In the genomic region with DNA sequence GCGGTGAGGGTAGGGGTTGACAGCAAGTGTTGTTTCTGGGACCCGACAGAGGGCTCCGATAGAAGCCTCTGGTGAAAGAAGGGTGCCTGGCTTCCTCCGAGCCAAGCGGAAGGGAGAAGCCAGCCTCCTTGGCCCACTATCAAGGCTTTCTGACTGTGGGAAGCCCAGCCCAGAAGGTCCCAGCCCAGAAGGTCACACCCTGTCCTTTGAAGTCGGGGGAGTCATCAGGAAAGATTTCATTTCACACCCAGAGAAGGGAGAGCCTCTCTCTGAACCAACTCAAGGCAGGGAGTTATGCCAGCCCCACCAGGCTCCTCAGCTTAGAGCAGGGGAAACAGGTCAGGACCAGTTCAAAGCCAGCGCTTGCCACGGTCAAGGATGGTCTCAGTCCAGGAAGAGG, we compare ENCODE assay signal across 9 mouse cellular contexts.
DNase-seq lines count a peak whose midpoint lies in the region; ATAC-seq and TF ChIP-seq lines count a peak whose summit lies in the region.
"Had no signal": no experiment of that assay in that cellular context is flagged by ENCODE, and none has a peak within 500 bp of the region (broad histone marks: within the 10 kb centered on the region; RNA-seq: fewer than 3 reads in every experiment).

No protein-coding gene starts in this region.

- no peak for DNase-seq in layer of hippocampus, adult 2 months (ENCODE audit: low spot score in 2 of 2)
- DNase-seq in layer of hippocampus, postnatal 25 days (ENCODE audit: extremely low spot score in 1 of 2, low spot score in 1 of 2): no peak
- DNase-seq in kidney, adult 2 months: peak; percentile 81
- peak; percentile 81 for DNase-seq in skeletal muscle tissue, adult 2 months (ENCODE audit: low read depth, low spot score)
- no peak for DNase-seq in c-Kit-positive CD71-positive TER-119-positive erythroid progenitor cells, embryonic 14.5 days (ENCODE audit: low spot score)
- DNase-seq in right cerebral cortex, adult 18-20 months: no peak

- 54% methylated on average over 8 of the region's 8 CpGs for WGBS in kidney, adult 2 months
- WGBS in liver, embryonic 12.5 days (ENCODE audit: insufficient replicate concordance): 62% methylated on average over 8 of the region's 8 CpGs

- H3K9me3 ChIP-seq in liver, embryonic 12.5 days (replicated peaks): 0 out of 2 replicates have a peak, but pooled peaks cover 5% of the 10 kb centered on the region

- ATAC-seq in liver, embryonic 12.5 days: no peak
- ATAC-seq: Patski had no signal

- 0 out of 2 replicates have a peak, but pooled peaks cover 2% of the 10 kb centered on the region for H3K4me1 ChIP-seq in cortical plate, adult 2 months (ENCODE audit: control insufficient read depth, insufficient read depth, low read length)
- H3K4me1 ChIP-seq in kidney, adult 2 months (ENCODE audit: control insufficient read depth, insufficient read depth, low read length): no peaks in the 10 kb centered on the region
- H3K4me1 ChIP-seq in liver, embryonic 12.5 days: no peaks in the 10 kb centered on the region

- H3K27ac ChIP-seq in layer of hippocampus, adult 2 months: peak overlapping the region; percentile 80
- H3K27ac ChIP-seq in cortical plate, adult 2 months (ENCODE audit: insufficient read depth, low read length): peak overlapping the region; percentile 11
- H3K27ac ChIP-seq in kidney, adult 2 months (ENCODE audit: insufficient read depth, low read depth, low read length): peak overlapping the region; percentile 8; the same call in 1 of the 2 replicates
- no peak overlapping the region for H3K27ac ChIP-seq in liver, embryonic 12.5 days

- no peak for TF ChIP-seq CTCF in layer of hippocampus, adult 2 months (conservative IDR thresholded peaks at IDR 0.05)
- no peak for TF ChIP-seq CTCF in cortical plate, adult 2 months (IDR thresholded peaks at IDR 0.05; ENCODE audit: extremely low read depth, insufficient read depth, low read length)
- no peak for TF ChIP-seq CTCF in kidney, adult 2 months (conservative IDR thresholded peaks at IDR 0.05; ENCODE audit: insufficient read depth, insufficient read length, low read depth, low read length)

- no peak overlapping the region for H3K9ac ChIP-seq in liver, embryonic 12.5 days

- no peak overlapping the region for H3K4me2 ChIP-seq in liver, embryonic 12.5 days

- no peak overlapping the region for H3K4me3 ChIP-seq in layer of hippocampus, adult 2 months
- H3K4me3 ChIP-seq in cortical plate, adult 2 months (ENCODE audit: insufficient read depth, low read length): no peak overlapping the region
- H3K4me3 ChIP-seq in kidney, adult 2 months (ENCODE audit: insufficient read depth, low read depth, low read length): no peak overlapping the region
- no peak overlapping the region for H3K4me3 ChIP-seq in liver, embryonic 12.5 days

- H3K36me3 ChIP-seq in kidney, adult 2 months (ENCODE audit: control insufficient read depth, insufficient read depth, low read length): no peaks in the 10 kb centered on the region
- no peaks in the 10 kb centered on the region for H3K36me3 ChIP-seq in liver, embryonic 12.5 days

- no peak for TF ChIP-seq POLR2A in cortical plate, adult 2 months (IDR thresholded peaks at IDR 0.05; ENCODE audit: extremely low read depth, insufficient read depth, low read length)
- no peak for TF ChIP-seq POLR2A in kidney, adult 2 months (IDR thresholded peaks at IDR 0.05; ENCODE audit: low read depth, low read length)

- no peaks in the 10 kb centered on the region for H3K27me3 ChIP-seq in kidney, adult 2 months (replicated peaks; ENCODE audit: control insufficient read depth, insufficient read depth, low read length)
- H3K27me3 ChIP-seq in liver, embryonic 12.5 days (replicated peaks): 0 out of 2 replicates have a peak, but pooled peaks cover 6% of the 10 kb centered on the region
- H3K27me3 ChIP-seq: Patski had no signal

Comparison
In these comparisons a context has a peak if more than half of its experiments do, and no peak if none do; other contexts are left out.
1. DNase-seq: peak in kidney, adult 2 months (single experiment) and skeletal muscle tissue, adult 2 months (single experiment); none in layer of hippocampus, adult 2 months (0 of 2), layer of hippocampus, postnatal 25 days (0 of 2), c-Kit-positive CD71-positive TER-119-positive erythroid progenitor cells, embryonic 14.5 days (single experiment) and right cerebral cortex, adult 18-20 months (single experiment).